Mouse (Mus musculus) stomach, embryonic 14.5 days (tissue): ENCODE measurements at regions not wholly inside any gene's neighbourhood (a gene's known extent, or its start where the extent isn't known, plus 50 kb on each side); places are given as distances from the start of the nearest gene placed in this dataset.

Experiments
- ATAC-seq: fragments of 200-750 bp; cut with Nextera tagmentation; 2 replicates; pipeline ENCODE4 v1.8.0; 2017; ENCODE audit warnings: low read depth, moderate TSS enrichment; ENCODE audit not compliant: insufficient number of reproducible peaks, insufficient read depth, low FRiP score
- H3K27ac ChIP-seq: fragments of 300-500 bp; sonication (generic); 2 replicates; pipeline ENCODE4 v1.5.1; 2014; ENCODE audit warnings: mild to moderate bottlenecking, low read length, moderate library complexity, mixed read lengths
- H3K27me3 ChIP-seq: fragments of 300-500 bp; sonication (generic); 2 replicates; pipeline ENCODE4 v1.6.1; 2014; ENCODE audit warnings: low read length, control low read depth, mixed read lengths; ENCODE audit not compliant: control insufficient read depth, insufficient read depth
- H3K36me3 ChIP-seq: fragments of 300-500 bp; sonication (generic); 2 replicates; pipeline ENCODE4 v1.6.1; 2014; ENCODE audit warnings: mild to moderate bottlenecking, control low read depth, low read length, moderate library complexity, mixed read lengths; ENCODE audit not compliant: control insufficient read depth, insufficient read depth
- H3K4me1 ChIP-seq: fragments of 300-500 bp; sonication (generic); 2 replicates; pipeline ENCODE4 v1.6.1; 2014; ENCODE audit warnings: low read length, control low read depth, mixed read lengths; ENCODE audit not compliant: control insufficient read depth, insufficient read depth
- H3K4me2 ChIP-seq: fragments of 300-500 bp; sonication (generic); replicated peaks from 2 replicates; pipeline ENCODE4 v1.6.1; 2014; ENCODE audit warnings: low read depth, low read length, control low read depth
- H3K4me3 ChIP-seq: fragments of 300-500 bp; sonication (generic); 2 replicates; pipeline ENCODE4 v1.5.1; 2014; ENCODE audit warnings: low read depth, low read length, control low read depth
- H3K9ac ChIP-seq: fragments of 300-500 bp; sonication (generic); replicated peaks from 2 replicates; pipeline ENCODE4 v1.6.1; 2014; ENCODE audit warnings: low read depth, mild to moderate bottlenecking, control low read depth, low read length, moderate library complexity, mixed read lengths
- H3K9me3 ChIP-seq: fragments of 300-500 bp; sonication (generic); 2 replicates; pipeline ENCODE4 v1.6.1; 2016; ENCODE audit warnings: low read depth, low read length, control low read depth; ENCODE audit not compliant: control insufficient read depth
- WGBS: fragments of 180-500 bp; shearing (Covaris S2); extraction: QIAGEN DNeasy Blood & Tissue Kit; methylation state at CpG from one replicate; pipeline ENCODE4 v1.1.7; 2014; 5-methylcytosine and 5-hydroxymethylcytosine counted together

GRCm38 (mm10) chr16:30151104-30151503 is 86.9 kb downstream of the Hes1 start:
- Histone ChIP-seq H3K4me1 (peaks cover 13% of the 10 kb centered on the region), H3K9ac (no peak overlapping the region), H3K4me3 (no peak overlapping the region), H3K36me3 (no peaks in the 10 kb centered on the region), H3K4me2 (no peak overlapping the region), H3K9me3 (peaks cover 4% of the 10 kb centered on the region; the same call in 1 of the 2 replicates), H3K27me3 (no peaks in the 10 kb centered on the region), H3K27ac (no peak overlapping the region)
- WGBS = 69% methylated on average over 3 of the region's 3 CpGs
- ATAC-seq = no peak

GRCm38 (mm10) chr16:30155070-30155469 is 90.9 kb downstream of the Hes1 start:
- 11% methylated on average over 6 of the region's 6 CpGs for WGBS
- Histone ChIP-seq H3K9ac (no peak overlapping the region), H3K4me2 (no peak overlapping the region), H3K27ac (peak overlapping the region; percentile 53; the same call in 1 of the 2 replicates), H3K9me3 (no peaks in the 10 kb centered on the region), H3K4me3 (no peak overlapping the region), H3K4me1 (peaks cover 18% of the 10 kb centered on the region), H3K27me3 (no peaks in the 10 kb centered on the region), H3K36me3 (no peaks in the 10 kb centered on the region)
- ATAC-seq = 0 out of 2 replicates have a peak, but pooled peaks have one; percentile 21

- Histone ChIP-seq H3K9ac (no peak overlapping the region), H3K36me3 (no peaks in the 10 kb centered on the region), H3K27me3 (no peaks in the 10 kb centered on the region), H3K4me1 (peaks cover 21% of the 10 kb centered on the region), H3K27ac (peak overlapping the region; percentile 53; the same call in 1 of the 2 replicates), H3K4me3 (no peak overlapping the region), H3K4me2 (no peak overlapping the region), H3K9me3 (no peaks in the 10 kb centered on the region)
- 9% methylated on average over 6 of the region's 6 CpGs for WGBS
- ATAC-seq = peak; percentile 48; the same call in 1 of the 2 replicates
Observed at GRCm38 (mm10) chr16:30155486-30156246, 91.5 kb downstream of the Hes1 start.

GRCm38 (mm10) chr16:30158184-30158583 is 94.0 kb downstream of the Hes1 start:
- no peaks in the 10 kb centered on the region for H3K27me3 ChIP-seq
- no peak overlapping the region for H3K4me2 ChIP-seq
- no peak overlapping the region for H3K27ac ChIP-seq
- H3K9me3 ChIP-seq = no peaks in the 10 kb centered on the region
- no peak overlapping the region for H3K9ac ChIP-seq
- peaks cover 26% of the 10 kb centered on the region for H3K4me1 ChIP-seq
- no peak overlapping the region for H3K4me3 ChIP-seq
- H3K36me3 ChIP-seq = no peaks in the 10 kb centered on the region
- WGBS = 86% methylated on average over 9 of the region's 9 CpGs
- no peak for ATAC-seq

GRCm38 (mm10) chr16:30160399-30160798 is 96.2 kb downstream of the Hes1 start:
- WGBS = 22% methylated on average over 2 of the region's 2 CpGs
- Histone ChIP-seq H3K4me3 (no peak overlapping the region), H3K27ac (no peak overlapping the region), H3K36me3 (no peaks in the 10 kb centered on the region), H3K4me2 (no peak overlapping the region), H3K9me3 (no peaks in the 10 kb centered on the region), H3K9ac (no peak overlapping the region), H3K4me1 (peaks cover 20% of the 10 kb centered on the region), H3K27me3 (no peaks in the 10 kb centered on the region)
- ATAC-seq = no peak

GRCm38 (mm10) chr16:30163303-30163702 is 99.1 kb downstream of the Hes1 start:
- Histone ChIP-seq H3K4me3 (no peak overlapping the region), H3K4me1 (peaks cover 10% of the 10 kb centered on the region), H3K9me3 (no peaks in the 10 kb centered on the region), H3K36me3 (no peaks in the 10 kb centered on the region), H3K9ac (no peak overlapping the region), H3K4me2 (no peak overlapping the region), H3K27ac (no peak overlapping the region), H3K27me3 (no peaks in the 10 kb centered on the region)
- ATAC-seq = no peak
- WGBS = 77% methylated on average over 4 of the region's 4 CpGs

GRCm38 (mm10) chr16:30165667-30166180 is 101.5 kb downstream of the Hes1 start:
- ATAC-seq = no peak
- WGBS = 72% methylated on average over 3 of the region's 3 CpGs
- H3K9me3 ChIP-seq = no peaks in the 10 kb centered on the region
- no peak overlapping the region for H3K9ac ChIP-seq
- H3K27me3 ChIP-seq = no peaks in the 10 kb centered on the region
- no peak overlapping the region for H3K27ac ChIP-seq
- H3K36me3 ChIP-seq = no peaks in the 10 kb centered on the region
- no peak overlapping the region for H3K4me2 ChIP-seq
- peaks cover 18% of the 10 kb centered on the region for H3K4me1 ChIP-seq
- no peak overlapping the region for H3K4me3 ChIP-seq

GRCm38 (mm10) chr16:30171381-30172079 is 95.8 kb downstream of the Cpn2 start:
- no peak overlapping the region for H3K9ac ChIP-seq
- H3K36me3 ChIP-seq = no peaks in the 10 kb centered on the region
- no peak overlapping the region for H3K4me3 ChIP-seq
- no peaks in the 10 kb centered on the region for H3K27me3 ChIP-seq
- H3K4me1 ChIP-seq = peaks cover 54% of the 10 kb centered on the region
- ATAC-seq = peak; percentile 51; the same call in 1 of the 2 replicates
- WGBS = 53% methylated on average over 24 of the region's 24 CpGs
- H3K27ac ChIP-seq = peak overlapping the region; percentile 86
- peak overlapping the region; percentile 15; the same call in 1 of the 2 replicates for H3K4me2 ChIP-seq
- H3K9me3 ChIP-seq = no peaks in the 10 kb centered on the region
